Mouse (Mus musculus) CH12.LX (cell line): ENCODE results near the gene Bco1.

Source experiments
- CTCF ChIP-seq, 2 experiments: IDR thresholded peaks in 1 of 2; conservative IDR thresholded peaks in 1 of 2; 2 replicates each; pipeline ENCODE4 v1.5.1; 2011 to 2012; ENCODE audit warnings: low read depth in 2 of 2, low read length in 2 of 2, improper control_type of control experiment in 1 of 2, inconsistent platforms in 1 of 2, mild to moderate bottlenecking in 1 of 2, moderate library complexity in 1 of 2
- EP300 ChIP-seq: IDR thresholded peaks from 2 replicates; pipeline ENCODE4 v1.6.1; 2011; ENCODE audit warnings: low read length, improper control_type of control experiment
- HCFC1 ChIP-seq: IDR thresholded peaks from 2 replicates; pipeline ENCODE4 v1.6.1; 2012; ENCODE audit warnings: low read depth, mild to moderate bottlenecking, inconsistent platforms, low read length, improper control_type of control experiment
- KAT2A ChIP-seq: IDR thresholded peaks from 2 replicates; pipeline ENCODE4 v1.6.1; 2012; ENCODE audit warnings: low read length, improper control_type of control experiment, inconsistent platforms; ENCODE audit not compliant: insufficient replicate concordance
- MAX ChIP-seq: IDR thresholded peaks from 2 replicates; pipeline ENCODE4 v1.6.1; 2011; ENCODE audit warnings: low read length, improper control_type of control experiment
- MYC ChIP-seq: IDR thresholded peaks from 2 replicates; pipeline ENCODE4 v1.6.1; 2011; ENCODE audit warnings: low read depth, mild to moderate bottlenecking, improper control_type of control experiment, low read length
- POLR2A ChIP-seq: IDR thresholded peaks from 2 replicates; pipeline ENCODE4 v1.6.1; 2011; ENCODE audit warnings: low read depth, mild to moderate bottlenecking, improper control_type of control experiment, low read length
- SMC3 ChIP-seq: IDR thresholded peaks from 2 replicates; pipeline ENCODE4 v1.6.1; 2011; ENCODE audit warnings: low read depth, low read length, improper control_type of control experiment
- USF1 ChIP-seq: IDR thresholded peaks from 2 replicates; pipeline ENCODE4 v1.6.1; 2014; ENCODE audit warnings: low read depth, mild to moderate bottlenecking, inconsistent platforms, low read length, improper control_type of control experiment
- ZC3H11A ChIP-seq: IDR thresholded peaks from 2 replicates; pipeline ENCODE4 v1.6.1; 2012; ENCODE audit warnings: low read depth, mild to moderate bottlenecking, inconsistent platforms, low read length, improper control_type of control experiment
- ZMIZ1 ChIP-seq: IDR thresholded peaks from 2 replicates; pipeline ENCODE4 v1.6.1; 2012; ENCODE audit warnings: low read depth, mild to moderate bottlenecking, inconsistent platforms, low read length, improper control_type of control experiment
- ZNF384 ChIP-seq: IDR thresholded peaks from 2 replicates; pipeline ENCODE4 v1.6.1; 2012; ENCODE audit warnings: low read depth, low read length, improper control_type of control experiment, inconsistent platforms

DNA sequence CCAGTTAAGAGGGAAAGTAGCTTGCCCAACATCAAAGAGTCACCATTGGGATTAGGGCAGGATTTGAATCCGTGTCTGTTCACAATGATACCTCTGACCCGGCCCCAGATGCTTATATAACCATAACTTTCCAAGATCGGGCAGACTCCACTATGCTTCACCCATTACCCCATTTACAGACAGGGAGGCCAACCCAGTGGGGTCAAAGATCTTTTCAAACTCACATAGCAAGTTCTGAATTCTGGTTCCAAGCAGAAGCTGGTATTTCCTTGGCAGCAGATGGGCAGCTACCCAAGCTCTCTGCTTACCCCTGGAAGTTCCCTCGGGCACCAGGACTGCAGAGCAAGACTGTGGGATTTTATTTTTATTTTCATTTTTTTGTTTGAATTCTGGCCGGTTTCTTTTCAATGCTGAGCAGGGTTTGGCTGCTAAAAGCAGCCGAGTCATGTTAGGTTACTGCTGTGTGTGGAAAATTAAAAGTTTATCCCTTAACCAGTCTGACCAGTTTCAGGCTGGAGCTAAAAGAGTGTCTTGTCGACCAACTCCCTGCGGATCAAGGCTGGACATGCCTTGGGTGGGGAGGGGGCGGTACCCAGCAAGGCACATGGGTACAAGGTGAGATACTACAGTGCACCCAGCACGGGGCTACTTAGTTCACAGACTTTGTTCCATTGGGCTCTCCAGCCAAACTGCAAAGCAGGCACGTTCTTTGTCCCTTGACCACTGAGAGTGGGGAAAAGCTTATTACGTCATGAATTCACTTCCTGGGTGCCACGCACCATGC is 28.4 kb downstream of the Bco1 start:
- TF ChIP-seq SMC3 (no peak), POLR2A (no peak), EP300 (no peak), HCFC1 (no peak), CTCF (conservative IDR thresholded peaks at IDR 0.05 in 1 of 2, IDR thresholded peaks at IDR 0.05 in 1 of 2; ENCODE audit: low read depth in 2 of 2, low read length in 2 of 2) (no peak), USF1 (no peak), MAX (no peak), ZC3H11A (no peak), MYC (no peak), ZMIZ1 (no peak), ZNF384 (no peak), KAT2A (no peak)
